Comparison of ENCODE assay signal across 18 mouse cellular contexts in genomic region chr3:140933156-140933555, GRCm38 (mm10).
"Had no signal": no experiment of that assay in that cellular context is flagged by ENCODE, and none has a peak within 500 bp of the region (broad histone marks: within the 10 kb centered on the region; RNA-seq: fewer than 3 reads in every experiment).

No protein-coding gene starts in this region.

- H3K4me2 ChIP-seq: lung, embryonic 15.5 days; midbrain, embryonic 11.5 days; neural tube, embryonic 13.5 days; stomach, embryonic 15.5 days had no signal

- H3K27ac ChIP-seq: lung, embryonic 15.5 days; macrophage; neural tube, embryonic 13.5 days; stomach, embryonic 15.5 days; stomach, postnatal 0 days had no signal

- H3K9me3 ChIP-seq: lung, embryonic 15.5 days; megakaryocyte, embryonic 14.5 days; neural tube, embryonic 13.5 days; stomach, embryonic 15.5 days had no signal

- H3K9ac ChIP-seq: liver, postnatal 0 days; lung, embryonic 15.5 days; neural tube, embryonic 13.5 days; stomach, embryonic 15.5 days had no signal

- H3K4me3 ChIP-seq: lung, embryonic 15.5 days; megakaryocyte, embryonic 14.5 days; myocyte; neural tube, embryonic 13.5 days; stomach, embryonic 15.5 days had no signal

- H3K4me1 ChIP-seq: lung, embryonic 15.5 days; megakaryocyte, embryonic 14.5 days; neural tube, embryonic 13.5 days; stomach, embryonic 15.5 days had no signal

- H3K27me3 ChIP-seq: lung, embryonic 15.5 days; megakaryocyte, embryonic 14.5 days; neural tube, embryonic 13.5 days; stomach, embryonic 15.5 days had no signal

- ATAC-seq: liver, postnatal 0 days; lung, postnatal 0 days; midbrain, embryonic 16.5 days had no signal

- H3K36me3 ChIP-seq: lung, embryonic 15.5 days; neural tube, embryonic 13.5 days; stomach, embryonic 15.5 days had no signal

- DNase-seq: liver, postnatal 0 days; lung, adult 2 months; lung, postnatal 14 days; lung, postnatal 36 days; midbrain, embryonic 14.5 days; right cerebral cortex, postnatal 14 days; thymus, postnatal 14 days; thymus, postnatal 36 days had no signal
